Mouse (Mus musculus): ENCODE results near the gene Eif2d.

GRCm38 (mm10) chr1:131123522-131124265 is 29.3 kb upstream of the Eif2d start:
- TF ChIP-seq CTCF (IDR thresholded peaks at IDR 0.05) (no peak), EP300 (IDR thresholded peaks at IDR 0.05) (no peak)
